Mouse (Mus musculus): ENCODE data around the gene Gpr156.

DNA sequence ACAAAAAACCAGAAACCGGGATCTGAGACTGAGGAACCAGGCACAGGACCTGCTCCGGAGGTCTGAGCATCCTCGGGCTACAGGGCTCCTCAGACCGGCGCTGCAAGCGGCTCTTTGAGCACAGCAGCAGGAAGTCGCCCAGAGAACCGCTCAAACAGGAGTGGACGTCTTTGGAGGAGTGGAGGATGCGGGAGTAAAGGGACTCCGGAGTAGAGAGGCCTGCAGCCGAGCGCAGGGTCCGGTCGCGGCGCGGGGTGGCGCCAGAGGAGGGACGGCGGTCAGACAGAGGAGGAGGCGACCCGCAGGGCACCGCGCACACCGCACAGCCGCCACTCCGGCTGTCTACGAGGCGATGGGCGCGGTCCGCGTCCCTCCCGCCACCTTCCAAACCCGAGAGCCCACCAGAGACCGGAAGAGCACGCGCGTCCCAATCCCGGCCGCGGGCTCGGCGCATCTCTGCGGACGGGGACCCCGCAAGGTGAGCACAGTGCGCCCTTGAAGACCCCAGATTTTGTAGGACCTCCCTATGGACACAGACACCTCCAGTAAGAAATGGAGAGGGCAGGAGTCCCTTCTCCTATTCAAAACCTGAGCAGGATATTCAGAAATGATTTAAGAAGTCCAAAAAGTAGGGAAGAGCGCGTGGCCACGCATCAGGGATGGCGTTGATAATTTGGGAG, at the start of gene Gpr156:
- peak; percentile 61 for TF ChIP-seq CTCF (IDR thresholded peaks at IDR 0.05; ENCODE audit: low read depth)
- TF ChIP-seq EP300 (optimal IDR thresholded peaks at IDR 0.05): no peak
